Mouse (Mus musculus): Measurements from ENCODE around the gene Smu1. TPM values are rescaled to one million over a fixed set of nuclear protein-coding genes. Genes with fewer than 3 reads are reported as not detected.

The Smu1 gene
- polyA plus RNA-seq, 1 experiment from 2014 or later: 161 TPM

DNA sequence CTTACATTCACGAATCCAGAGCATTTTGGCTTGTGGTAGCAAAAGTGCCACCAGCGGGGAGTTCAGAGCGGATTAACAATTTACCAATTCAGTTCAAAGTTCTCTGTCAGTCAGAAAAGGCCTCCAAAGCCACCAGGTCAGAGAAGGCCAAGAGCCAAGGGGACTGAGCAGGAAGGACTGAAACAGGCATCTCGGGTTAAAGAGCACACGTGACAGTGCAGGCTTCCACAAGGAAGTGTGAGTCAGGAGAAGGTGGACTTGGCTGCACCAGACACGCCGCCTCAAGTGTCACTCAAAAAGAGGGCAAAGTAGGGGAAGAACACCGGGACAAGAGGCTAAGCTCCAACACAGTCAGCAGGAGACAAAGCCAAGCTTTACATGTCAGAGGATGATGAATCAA lies 57.5 kb downstream of the Smu1 start:
- Histone ChIP-seq H3K36me3 (peaks cover 8% of the 10 kb centered on the region), H3K9ac (no peak overlapping the region), H3K4me2 (no peak overlapping the region), H3K27me3 (no peaks in the 10 kb centered on the region), H3K4me3 (no peak overlapping the region), H3K4me1 (peaks cover 18% of the 10 kb centered on the region), H3K27ac (no peak overlapping the region), H3K9me3 (no peaks in the 10 kb centered on the region)
- 83% methylated on average over 8 of the region's 8 CpGs for WGBS
- no peak for ATAC-seq (ENCODE audit: borderline replicate concordance, extremely low read depth, low FRiP score, low TSS enrichment)

GRCm38 (mm10) chr4:40697059-40697458 lies 60.7 kb downstream of the Smu1 start:
- ATAC-seq (ENCODE audit: borderline replicate concordance, extremely low read depth, low FRiP score, low TSS enrichment): no peak

GRCm38 (mm10) chr4:40691100-40691499 lies 66.6 kb downstream of the Smu1 start:
- H3K4me3 ChIP-seq: no peak overlapping the region
- no peak overlapping the region for H3K27ac ChIP-seq
- no peak overlapping the region for H3K9ac ChIP-seq
- peaks cover 59% of the 10 kb centered on the region for H3K36me3 ChIP-seq
- WGBS: 86% methylated on average over 11 of the region's 11 CpGs
- no peaks in the 10 kb centered on the region for H3K27me3 ChIP-seq
- no peak for ATAC-seq (ENCODE audit: borderline replicate concordance, extremely low read depth, low FRiP score, low TSS enrichment)
- H3K9me3 ChIP-seq: no peaks in the 10 kb centered on the region
- H3K4me2 ChIP-seq: no peak overlapping the region
- H3K4me1 ChIP-seq: no peaks in the 10 kb centered on the region

More at GRCm38 (mm10) chr4:40697059-40697458, 60.7 kb downstream of the Smu1 start:
- H3K27me3 ChIP-seq: no peaks in the 10 kb centered on the region
- H3K27ac ChIP-seq: no peak overlapping the region
- no peaks in the 10 kb centered on the region for H3K9me3 ChIP-seq
- no peak overlapping the region for H3K9ac ChIP-seq
- no peak overlapping the region for H3K4me3 ChIP-seq
- H3K4me2 ChIP-seq: no peak overlapping the region
- H3K36me3 ChIP-seq: peaks cover 32% of the 10 kb centered on the region
- 78% methylated on average over 7 of the region's 7 CpGs for WGBS
- H3K4me1 ChIP-seq: peaks cover 5% of the 10 kb centered on the region

MicroRNA genes within 50 kb of the gene (microRNA counts, 519-probe panel; counts per million panel counts)
- 2,399 counts per million, percentile 42 among the panel's probes with 10 or more counts for microRNA mmu-miR-207

Small RNA genes within 50 kb of the gene (microRNA-seq; reads per million reads assigned to microRNA genes)
- not detected for gene Mir207

Other genes starting within 250 kb of the Smu1 start
- 27.1 and 28.6 TPM in 2 replicates for gene Aptx, start 54.7 kb downstream of the Smu1 start, polyA plus RNA-seq (2015; fragmentation: Nextera tagmentation; extraction: Ambion mirVana)
- 422 and 428 TPM in 2 replicates for gene Dnaja1, start 35.8 kb downstream of the Smu1 start, polyA plus RNA-seq (2015; fragmentation: Nextera tagmentation; extraction: Ambion mirVana)
- gene B4galt1, start 96.1 kb upstream of the Smu1 start, polyA plus RNA-seq (2015; fragmentation: Nextera tagmentation; extraction: Ambion mirVana): 70.0 and 74.5 TPM in 2 replicates
- 0.75 and 0.98 TPM in 2 replicates for gene Spink4, start 162.1 kb upstream of the Smu1 start, polyA plus RNA-seq (2015; fragmentation: Nextera tagmentation; extraction: Ambion mirVana)
- 207 and 208 TPM in 2 replicates for gene Bag1, start 190.4 kb upstream of the Smu1 start, polyA plus RNA-seq (2015; fragmentation: Nextera tagmentation; extraction: Ambion mirVana)
- gene Chmp5, start 190.5 kb upstream of the Smu1 start, polyA plus RNA-seq (2015; fragmentation: Nextera tagmentation; extraction: Ambion mirVana): 105 and 112 TPM in 2 replicates
- gene Nfx1, start 213.0 kb upstream of the Smu1 start, polyA plus RNA-seq (2015; fragmentation: Nextera tagmentation; extraction: Ambion mirVana): 77.6 and 80.9 TPM in 2 replicates

All from lung, embryonic 15.5 days (tissue).